13 mouse cellular contexts compared by ENCODE assay signal in the genomic region with DNA sequence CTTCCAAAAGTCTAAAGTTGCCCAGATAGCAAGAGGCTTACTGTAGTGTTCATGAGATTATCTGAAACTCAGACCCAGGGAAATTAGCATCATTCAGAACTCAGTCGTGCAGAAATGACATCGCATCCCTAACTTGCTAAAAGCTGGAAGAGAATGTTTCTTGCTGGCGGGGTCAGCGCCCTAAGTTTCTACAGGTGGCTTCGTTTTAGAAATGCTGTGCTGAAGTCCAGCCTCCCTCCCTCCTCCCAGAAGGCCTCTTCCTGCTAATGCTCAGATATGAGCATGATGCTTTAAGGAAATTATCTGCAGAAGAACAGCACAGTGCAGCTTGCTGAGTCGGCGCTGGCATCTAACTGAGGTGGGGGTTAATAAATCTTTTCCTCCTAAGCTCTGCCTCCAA.
A peak's percentile ranks its signal among the peaks of the same experiment; 100 is the strongest.
DNase-seq lines count a peak whose midpoint lies in the region; ATAC-seq and TF ChIP-seq lines count a peak whose summit lies in the region.
"Had no signal": no experiment of that assay in that cellular context is flagged by ENCODE, and none has a peak within 500 bp of the region (broad histone marks: within the 10 kb centered on the region; RNA-seq: fewer than 3 reads in every experiment).

No protein-coding gene starts in this region.

- peak overlapping the region; percentile 1; the same call in 1 of the 2 replicates for H3K9ac ChIP-seq in intestine, embryonic 14.5 days (ENCODE audit: low read length)
- H3K9ac ChIP-seq in intestine, postnatal 0 days (ENCODE audit: low read depth, low read length): no peak overlapping the region
- H3K9ac ChIP-seq in neural tube, embryonic 11.5 days (ENCODE audit: low read length): no peak overlapping the region
- H3K9ac ChIP-seq in neural tube, embryonic 15.5 days (replicated peaks): no peak overlapping the region
- H3K9ac ChIP-seq in embryonic facial prominence, embryonic 14.5 days (ENCODE audit: low read depth, low read length): no peak overlapping the region
- H3K9ac ChIP-seq in stomach, embryonic 15.5 days: no peak overlapping the region

- H3K9me3 ChIP-seq in intestine, embryonic 14.5 days (ENCODE audit: control insufficient read depth, low read length): no peaks in the 10 kb centered on the region
- H3K9me3 ChIP-seq in intestine, postnatal 0 days (ENCODE audit: control insufficient read depth): no peaks in the 10 kb centered on the region
- H3K9me3 ChIP-seq in neural tube, embryonic 11.5 days (ENCODE audit: control insufficient read depth, low read length): no peaks in the 10 kb centered on the region
- no peaks in the 10 kb centered on the region for H3K9me3 ChIP-seq in neural tube, embryonic 15.5 days (replicated peaks)
- H3K9me3 ChIP-seq in embryonic facial prominence, embryonic 14.5 days (ENCODE audit: control insufficient read depth, low read length): no peaks in the 10 kb centered on the region
- H3K9me3 ChIP-seq in stomach, embryonic 15.5 days: no peaks in the 10 kb centered on the region

- peaks cover 13% of the 10 kb centered on the region for H3K4me1 ChIP-seq in intestine, embryonic 14.5 days (replicated peaks; ENCODE audit: control insufficient read depth, insufficient read depth, low read length)
- no peaks in the 10 kb centered on the region for H3K4me1 ChIP-seq in intestine, postnatal 0 days (replicated peaks; ENCODE audit: control insufficient read depth, insufficient read depth, low read length)
- H3K4me1 ChIP-seq in neural tube, embryonic 11.5 days (ENCODE audit: control insufficient read depth, insufficient read depth, low read length): no peaks in the 10 kb centered on the region
- peaks cover 7% of the 10 kb centered on the region for H3K4me1 ChIP-seq in neural tube, embryonic 15.5 days
- peaks cover 11% of the 10 kb centered on the region; the same call in 1 of the 2 replicates for H3K4me1 ChIP-seq in embryonic facial prominence, embryonic 14.5 days (ENCODE audit: control insufficient read depth, insufficient read depth, low read length)
- no peaks in the 10 kb centered on the region for H3K4me1 ChIP-seq in stomach, embryonic 15.5 days

- no peak for ATAC-seq in intestine, embryonic 14.5 days (replicated peaks; ENCODE audit: low FRiP score, low TSS enrichment, low read depth)
- no peak for ATAC-seq in intestine, postnatal 0 days
- ATAC-seq in neural tube, embryonic 11.5 days (ENCODE audit: insufficient read depth, low FRiP score, low TSS enrichment): no peak
- no peak for ATAC-seq in neural tube, embryonic 15.5 days (ENCODE audit: low FRiP score)
- peak; percentile 57; the same call in 1 of the 2 replicates for ATAC-seq in embryonic facial prominence, embryonic 14.5 days (ENCODE audit: low read depth)
- ATAC-seq in stomach, embryonic 15.5 days (ENCODE audit: insufficient read depth, low FRiP score, low read depth): no peak; the same call in 1 of the 2 replicates
- ATAC-seq: Patski had no signal

- H3K4me2 ChIP-seq in intestine, embryonic 14.5 days (ENCODE audit: low read length): no peak overlapping the region
- no peak overlapping the region for H3K4me2 ChIP-seq in intestine, postnatal 0 days (replicated peaks; ENCODE audit: low read depth)
- no peak overlapping the region for H3K4me2 ChIP-seq in neural tube, embryonic 11.5 days (ENCODE audit: low read depth)
- no peak overlapping the region for H3K4me2 ChIP-seq in neural tube, embryonic 15.5 days
- H3K4me2 ChIP-seq in embryonic facial prominence, embryonic 14.5 days (ENCODE audit: low read depth, low read length): no peak overlapping the region
- H3K4me2 ChIP-seq in stomach, embryonic 15.5 days: no peak overlapping the region

- H3K27me3 ChIP-seq in intestine, embryonic 14.5 days (replicated peaks; ENCODE audit: control insufficient read depth, insufficient read depth, low read length): no peaks in the 10 kb centered on the region
- no peaks in the 10 kb centered on the region for H3K27me3 ChIP-seq in intestine, postnatal 0 days (replicated peaks; ENCODE audit: control insufficient read depth, insufficient read depth, low read length)
- no peaks in the 10 kb centered on the region for H3K27me3 ChIP-seq in neural tube, embryonic 11.5 days (ENCODE audit: control insufficient read depth, insufficient read depth, low read length)
- no peaks in the 10 kb centered on the region for H3K27me3 ChIP-seq in neural tube, embryonic 15.5 days (replicated peaks)
- H3K27me3 ChIP-seq in embryonic facial prominence, embryonic 14.5 days (replicated peaks; ENCODE audit: control insufficient read depth, insufficient read depth, low read length): no peaks in the 10 kb centered on the region
- no peaks in the 10 kb centered on the region for H3K27me3 ChIP-seq in stomach, embryonic 15.5 days (replicated peaks)
- H3K27me3 ChIP-seq: Patski had no signal

- DNase-seq in intestine, embryonic 14.5 days (ENCODE audit: low spot score): peak; percentile 51
- DNase-seq in neural tube, embryonic 11.5 days (ENCODE audit: low spot score): peak; percentile 21
- peak; percentile 38 for DNase-seq in embryonic facial prominence, embryonic 14.5 days (ENCODE audit: low spot score)
- no peak for DNase-seq in urinary bladder, postnatal 10 days (ENCODE audit: low spot score)
- DNase-seq: cerebellum, postnatal 10 days; heart, adult 2 months; heart, postnatal 4 days; left cerebral cortex, postnatal 4 days; spleen, adult 18-20 months had no signal

- peak overlapping the region; percentile 36; the same call in 1 of the 2 replicates for H3K27ac ChIP-seq in intestine, embryonic 14.5 days (ENCODE audit: low read depth)
- H3K27ac ChIP-seq in intestine, postnatal 0 days (ENCODE audit: low read depth, low read length): no peak overlapping the region
- H3K27ac ChIP-seq in neural tube, embryonic 11.5 days (ENCODE audit: low read depth, low read length): no peak overlapping the region
- H3K27ac ChIP-seq in neural tube, embryonic 15.5 days (replicated peaks): no peak overlapping the region
- 0 out of 2 replicates have a peak overlapping the region, but pooled peaks have one; percentile 3 for H3K27ac ChIP-seq in embryonic facial prominence, embryonic 14.5 days (replicated peaks; ENCODE audit: low read depth, low read length)
- peak overlapping the region; percentile 27 for H3K27ac ChIP-seq in stomach, embryonic 15.5 days
- H3K27ac ChIP-seq: heart, adult 2 months had no signal

- WGBS in intestine, embryonic 14.5 days: 25% methylated on average over 7 of the region's 7 CpGs
- 29% methylated on average over 7 of the region's 7 CpGs for WGBS in intestine, postnatal 0 days
- 43% methylated on average over 7 of the region's 7 CpGs for WGBS in neural tube, embryonic 11.5 days
- WGBS in neural tube, embryonic 15.5 days: 48% methylated on average over 7 of the region's 7 CpGs
- WGBS in embryonic facial prominence, embryonic 14.5 days: 24% methylated on average over 7 of the region's 7 CpGs
- 26% methylated on average over 7 of the region's 7 CpGs for WGBS in stomach, embryonic 15.5 days

- no peaks in the 10 kb centered on the region for H3K36me3 ChIP-seq in intestine, embryonic 14.5 days (ENCODE audit: control insufficient read depth, insufficient read depth, low read length)
- no peaks in the 10 kb centered on the region for H3K36me3 ChIP-seq in intestine, postnatal 0 days (ENCODE audit: control insufficient read depth, insufficient read depth)
- no peaks in the 10 kb centered on the region for H3K36me3 ChIP-seq in neural tube, embryonic 11.5 days (ENCODE audit: control insufficient read depth, insufficient read depth, low read length)
- H3K36me3 ChIP-seq in neural tube, embryonic 15.5 days: no peaks in the 10 kb centered on the region
- H3K36me3 ChIP-seq in embryonic facial prominence, embryonic 14.5 days (ENCODE audit: control insufficient read depth, insufficient read depth, low read length): peaks cover 3% of the 10 kb centered on the region; the same call in 1 of the 2 replicates
- H3K36me3 ChIP-seq in stomach, embryonic 15.5 days: no peaks in the 10 kb centered on the region

- no peak overlapping the region for H3K4me3 ChIP-seq in intestine, embryonic 14.5 days (ENCODE audit: low read depth, low read length)
- no peak overlapping the region for H3K4me3 ChIP-seq in intestine, postnatal 0 days (ENCODE audit: low read depth, low read length)
- H3K4me3 ChIP-seq in neural tube, embryonic 11.5 days (ENCODE audit: low read depth, low read length): no peak overlapping the region
- H3K4me3 ChIP-seq in neural tube, embryonic 15.5 days (replicated peaks): no peak overlapping the region
- H3K4me3 ChIP-seq in embryonic facial prominence, embryonic 14.5 days (ENCODE audit: low read depth, low read length): no peak overlapping the region
- H3K4me3 ChIP-seq in stomach, embryonic 15.5 days (replicated peaks): no peak overlapping the region
- H3K4me3 ChIP-seq: heart, adult 2 months had no signal

- no peak for TF ChIP-seq CTCF in intestine, postnatal 0 days (IDR thresholded peaks at IDR 0.05; ENCODE audit: low read depth)

Comparison
In these comparisons a context has a peak if more than half of its experiments do, and no peak if none do; other contexts are left out.
1. H3K27ac ChIP-seq: peak in intestine, embryonic 14.5 days (single experiment), embryonic facial prominence, embryonic 14.5 days (single experiment) and stomach, embryonic 15.5 days (single experiment); none in intestine, postnatal 0 days (single experiment), neural tube, embryonic 11.5 days (single experiment) and neural tube, embryonic 15.5 days (single experiment).